Mouse (Mus musculus): Measurements from ENCODE around the gene Pou2f3. TPM values are rescaled to one million over a fixed set of nuclear protein-coding genes. Genes with fewer than 3 reads are reported as not detected.

Pou2f3 gene
- polyA plus RNA-seq, 1 experiment from 2014 or later, result 12.7 TPM

- Histone ChIP-seq H3K9ac (no peak overlapping the region), H3K9me3 (replicated peaks) (no peaks in the 10 kb centered on the region), H3K4me2 (replicated peaks) (no peak overlapping the region), H3K27ac (replicated peaks) (no peak overlapping the region), H3K4me3 (replicated peaks) (no peak overlapping the region), H3K4me1 (no peaks in the 10 kb centered on the region; the same call in 1 of the 2 replicates), H3K36me3 (no peaks in the 10 kb centered on the region), H3K27me3 (no peaks in the 10 kb centered on the region)
- 74% methylated on average over 6 of the region's 6 CpGs for WGBS
- no peak for ATAC-seq (ENCODE audit: insufficient number of reproducible peaks, low FRiP score, low TSS enrichment, low read depth)
Observed at GRCm38 (mm10) chr9:43155960-43156359, 54.2 kb downstream of the Pou2f3 start.

GRCm38 (mm10) chr9:43151779-43152178 is 58.4 kb downstream of the Pou2f3 start:
- WGBS, result 58% methylated on average over 6 of the region's 6 CpGs

GRCm38 (mm10) chr9:43150957-43151356 is 59.2 kb downstream of the Pou2f3 start:
- no peak overlapping the region for H3K9ac ChIP-seq
- no peaks in the 10 kb centered on the region for H3K9me3 ChIP-seq (replicated peaks)
- no peaks in the 10 kb centered on the region for H3K27me3 ChIP-seq
- peaks cover 2% of the 10 kb centered on the region; the same call in 1 of the 2 replicates for H3K4me1 ChIP-seq
- 48% methylated on average over 9 of the region's 9 CpGs for WGBS
- peak overlapping the region; percentile 31; the same call in 1 of the 2 replicates for H3K27ac ChIP-seq (replicated peaks)
- H3K4me3 ChIP-seq (replicated peaks), result no peak overlapping the region
- H3K36me3 ChIP-seq, result no peaks in the 10 kb centered on the region
- no peak for ATAC-seq (ENCODE audit: insufficient number of reproducible peaks, low FRiP score, low TSS enrichment, low read depth)
- no peak overlapping the region for H3K4me2 ChIP-seq (replicated peaks)

More at GRCm38 (mm10) chr9:43151779-43152178, 58.4 kb downstream of the Pou2f3 start:
- ATAC-seq (ENCODE audit: insufficient number of reproducible peaks, low FRiP score, low TSS enrichment, low read depth), result no peak
- H3K4me2 ChIP-seq (replicated peaks), result no peak overlapping the region
- no peaks in the 10 kb centered on the region for H3K27me3 ChIP-seq
- no peaks in the 10 kb centered on the region for H3K9me3 ChIP-seq (replicated peaks)
- peaks cover 2% of the 10 kb centered on the region; the same call in 1 of the 2 replicates for H3K4me1 ChIP-seq
- H3K36me3 ChIP-seq, result no peaks in the 10 kb centered on the region
- H3K4me3 ChIP-seq (replicated peaks), result no peak overlapping the region
- H3K9ac ChIP-seq, result no peak overlapping the region
- no peak overlapping the region; the same call in 1 of the 2 replicates for H3K27ac ChIP-seq (replicated peaks)

GRCm38 (mm10) chr9:43150075-43150474 is 60.1 kb downstream of the Pou2f3 start:
- Histone ChIP-seq H3K36me3 (no peaks in the 10 kb centered on the region), H3K4me3 (replicated peaks) (no peak overlapping the region), H3K9ac (no peak overlapping the region), H3K9me3 (replicated peaks) (no peaks in the 10 kb centered on the region), H3K4me2 (replicated peaks) (no peak overlapping the region), H3K4me1 (peaks cover 2% of the 10 kb centered on the region; the same call in 1 of the 2 replicates), H3K27ac (replicated peaks) (peak overlapping the region; percentile 31; the same call in 1 of the 2 replicates), H3K27me3 (no peaks in the 10 kb centered on the region)
- ATAC-seq (ENCODE audit: insufficient number of reproducible peaks, low FRiP score, low TSS enrichment, low read depth), result peak; percentile 19; the same call in 1 of the 2 replicates
- WGBS, result 49% methylated on average over 10 of the region's 10 CpGs

- Histone ChIP-seq H3K4me2 (replicated peaks) (no peak overlapping the region), H3K27ac (replicated peaks) (0 out of 2 replicates have a peak overlapping the region, but pooled peaks have one; percentile 9), H3K4me3 (replicated peaks) (no peak overlapping the region), H3K36me3 (no peaks in the 10 kb centered on the region), H3K27me3 (no peaks in the 10 kb centered on the region), H3K9ac (no peak overlapping the region), H3K9me3 (replicated peaks) (no peaks in the 10 kb centered on the region), H3K4me1 (peaks cover 2% of the 10 kb centered on the region; the same call in 1 of the 2 replicates)
- WGBS, result 67% methylated on average over 3 of the region's 3 CpGs
- ATAC-seq (ENCODE audit: insufficient number of reproducible peaks, low FRiP score, low TSS enrichment, low read depth), result no peak
Observed at GRCm38 (mm10) chr9:43149498-43149897, 60.7 kb downstream of the Pou2f3 start.

GRCm38 (mm10) chr9:43145196-43145595 is 65.0 kb downstream of the Pou2f3 start:
- H3K4me3 ChIP-seq (replicated peaks), result no peak overlapping the region
- H3K36me3 ChIP-seq, result no peaks in the 10 kb centered on the region
- ATAC-seq (ENCODE audit: insufficient number of reproducible peaks, low FRiP score, low TSS enrichment, low read depth), result no peak
- H3K9ac ChIP-seq, result no peak overlapping the region
- H3K27ac ChIP-seq (replicated peaks), result no peak overlapping the region
- H3K4me2 ChIP-seq (replicated peaks), result no peak overlapping the region
- H3K9me3 ChIP-seq (replicated peaks), result no peaks in the 10 kb centered on the region
- H3K4me1 ChIP-seq, result peaks cover 8% of the 10 kb centered on the region; the same call in 1 of the 2 replicates
- H3K27me3 ChIP-seq, result 0 out of 2 replicates have a peak, but pooled peaks cover 3% of the 10 kb centered on the region
- WGBS, result 81% methylated on average over 4 of the region's 4 CpGs

- Histone ChIP-seq H3K4me3 (replicated peaks) (no peak overlapping the region), H3K36me3 (no peaks in the 10 kb centered on the region), H3K4me1 (peaks cover 6% of the 10 kb centered on the region; the same call in 1 of the 2 replicates), H3K9me3 (replicated peaks) (no peaks in the 10 kb centered on the region), H3K27ac (replicated peaks) (no peak overlapping the region), H3K4me2 (replicated peaks) (no peak overlapping the region), H3K27me3 (0 out of 2 replicates have a peak, but pooled peaks cover 3% of the 10 kb centered on the region), H3K9ac (no peak overlapping the region)
- 71% methylated on average over 12 of the region's 12 CpGs for WGBS
- ATAC-seq (ENCODE audit: insufficient number of reproducible peaks, low FRiP score, low TSS enrichment, low read depth), result no peak
Observed at GRCm38 (mm10) chr9:43144206-43144810, 65.9 kb downstream of the Pou2f3 start.

- H3K4me3 ChIP-seq (replicated peaks), result no peak overlapping the region
- H3K9me3 ChIP-seq (replicated peaks), result no peaks in the 10 kb centered on the region
- H3K36me3 ChIP-seq, result no peaks in the 10 kb centered on the region
- H3K9ac ChIP-seq, result no peak overlapping the region
- peaks cover 6% of the 10 kb centered on the region; the same call in 1 of the 2 replicates for H3K4me1 ChIP-seq
- WGBS, result 7% methylated on average over 4 of the region's 4 CpGs
- H3K27ac ChIP-seq (replicated peaks), result no peak overlapping the region
- no peak for ATAC-seq (ENCODE audit: insufficient number of reproducible peaks, low FRiP score, low TSS enrichment, low read depth)
- no peak overlapping the region for H3K4me2 ChIP-seq (replicated peaks)
- 0 out of 2 replicates have a peak, but pooled peaks cover 3% of the 10 kb centered on the region for H3K27me3 ChIP-seq
Observed at GRCm38 (mm10) chr9:43141839-43142238, 68.3 kb downstream of the Pou2f3 start.

- 73% methylated on average over 3 of the region's 3 CpGs for WGBS
- H3K36me3 ChIP-seq, result no peaks in the 10 kb centered on the region
Observed at GRCm38 (mm10) chr9:43133525-43133924, 76.6 kb downstream of the Pou2f3 start.

GRCm38 (mm10) chr9:43132380-43132779 is 77.8 kb downstream of the Pou2f3 start:
- Histone ChIP-seq H3K9me3 (replicated peaks) (no peaks in the 10 kb centered on the region), H3K36me3 (no peaks in the 10 kb centered on the region), H3K27ac (replicated peaks) (no peak overlapping the region), H3K4me1 (peaks cover 8% of the 10 kb centered on the region), H3K4me3 (replicated peaks) (no peak overlapping the region), H3K4me2 (replicated peaks) (no peak overlapping the region), H3K9ac (no peak overlapping the region), H3K27me3 (no peaks in the 10 kb centered on the region)
- 29% methylated on average over 4 of the region's 4 CpGs for WGBS
- peak; percentile 73 for ATAC-seq (ENCODE audit: insufficient number of reproducible peaks, low FRiP score, low TSS enrichment, low read depth)

More at GRCm38 (mm10) chr9:43133525-43133924, 76.6 kb downstream of the Pou2f3 start:
- Histone ChIP-seq H3K27ac (replicated peaks) (no peak overlapping the region), H3K9me3 (replicated peaks) (no peaks in the 10 kb centered on the region), H3K27me3 (no peaks in the 10 kb centered on the region), H3K4me3 (replicated peaks) (no peak overlapping the region), H3K9ac (no peak overlapping the region), H3K4me1 (peaks cover 4% of the 10 kb centered on the region; the same call in 1 of the 2 replicates), H3K4me2 (replicated peaks) (no peak overlapping the region)
- ATAC-seq (ENCODE audit: insufficient number of reproducible peaks, low FRiP score, low TSS enrichment, low read depth), result no peak

GRCm38 (mm10) chr9:43131940-43132339 is 78.2 kb downstream of the Pou2f3 start:
- no peak overlapping the region for H3K4me2 ChIP-seq (replicated peaks)

More at GRCm38 (mm10) chr9:43131940-43132339, 78.2 kb downstream of the Pou2f3 start:
- 59% methylated on average over 5 of the region's 5 CpGs for WGBS
- H3K4me3 ChIP-seq (replicated peaks), result no peak overlapping the region
- ATAC-seq (ENCODE audit: insufficient number of reproducible peaks, low FRiP score, low TSS enrichment, low read depth), result peak; percentile 49; the same call in 1 of the 2 replicates
- no peaks in the 10 kb centered on the region for H3K9me3 ChIP-seq (replicated peaks)
- H3K36me3 ChIP-seq, result no peaks in the 10 kb centered on the region
- H3K27ac ChIP-seq (replicated peaks), result no peak overlapping the region
- no peaks in the 10 kb centered on the region for H3K27me3 ChIP-seq
- H3K9ac ChIP-seq, result no peak overlapping the region
- peaks cover 12% of the 10 kb centered on the region for H3K4me1 ChIP-seq
